Mouse (Mus musculus): ENCODE results near the gene Sfrp5.

DNA sequence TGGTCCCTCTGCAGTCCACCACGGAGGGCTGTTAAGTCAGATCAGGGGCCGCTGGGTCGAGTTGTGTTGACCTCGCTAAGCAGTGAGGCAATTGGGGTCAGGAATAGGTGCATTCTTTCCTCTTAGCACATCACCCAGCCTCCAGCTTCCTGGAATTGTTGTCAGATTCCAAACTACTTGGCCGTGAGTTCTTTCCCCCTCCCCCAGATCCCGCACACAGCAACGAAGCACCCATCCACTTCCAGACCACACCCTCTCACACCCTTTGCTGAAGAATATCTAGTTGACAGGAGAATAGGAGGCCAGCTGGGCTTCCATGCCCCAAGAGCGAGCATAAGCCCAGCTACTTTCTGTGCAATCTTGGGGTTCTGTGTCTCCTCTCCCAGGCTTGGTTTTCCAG, 9.9 kb upstream of the Sfrp5 start:
- TF ChIP-seq CTCF (IDR thresholded peaks at IDR 0.05; ENCODE audit: low read depth, low read length), result no peak
- TF ChIP-seq POLR2A (IDR thresholded peaks at IDR 0.05; ENCODE audit: borderline replicate concordance, low read depth, low read length), result no peak
